Mouse (Mus musculus) intestine, postnatal 0 days (tissue): ENCODE measurements around the gene BC048562. TPM values are rescaled to one million over a fixed set of nuclear protein-coding genes. Genes with fewer than 3 reads are reported as not detected.

Source experiments
- ATAC-seq: fragments of 200-750 bp; cut with Nextera tagmentation; 2 replicates; pipeline ENCODE4 v1.8.0; 2017; ENCODE audit warnings: mild to moderate bottlenecking, moderate TSS enrichment, moderate library complexity
- H3K27ac ChIP-seq: fragments of 300-500 bp; sonication (generic); 2 replicates; pipeline ENCODE4 v1.5.1; 2014; ENCODE audit warnings: mild to moderate bottlenecking, low read depth, low read length, moderate library complexity
- H3K27me3 ChIP-seq: fragments of 300-500 bp; sonication (generic); replicated peaks from 2 replicates; pipeline ENCODE4 v1.6.1; 2014; ENCODE audit warnings: low read length, mixed read lengths; ENCODE audit not compliant: control insufficient read depth, insufficient read depth
- H3K36me3 ChIP-seq: fragments of 300-500 bp; sonication (generic); 2 replicates; pipeline ENCODE4 v1.6.1; 2014; ENCODE audit warnings: mild to moderate bottlenecking, moderate library complexity; ENCODE audit not compliant: control insufficient read depth, insufficient read depth
- H3K4me1 ChIP-seq: fragments of 300-500 bp; sonication (generic); replicated peaks from 2 replicates; pipeline ENCODE4 v1.6.1; 2014; ENCODE audit warnings: antibody characterized with exemption, low read length, mixed read lengths; ENCODE audit not compliant: control insufficient read depth, insufficient read depth
- H3K4me2 ChIP-seq: fragments of 300-500 bp; sonication (generic); replicated peaks from 2 replicates; pipeline ENCODE4 v1.6.1; 2014; ENCODE audit warnings: low read depth, mild to moderate bottlenecking, moderate library complexity
- H3K4me3 ChIP-seq: fragments of 300-500 bp; sonication (generic); 2 replicates; pipeline ENCODE4 v1.5.1; 2014; ENCODE audit warnings: low read depth, low read length
- H3K9ac ChIP-seq: fragments of 300-500 bp; sonication (generic); 2 replicates; pipeline ENCODE4 v1.6.1; 2014; ENCODE audit warnings: mild to moderate bottlenecking, low read depth, low read length
- H3K9me3 ChIP-seq: fragments of 300-500 bp; sonication (generic); 2 replicates; pipeline ENCODE4 v1.6.1; 2016; ENCODE audit warnings: mixed run types; ENCODE audit not compliant: control insufficient read depth
- CTCF ChIP-seq: sonication (generic); IDR thresholded peaks from 2 replicates; pipeline ENCODE4 v1.5.1; 2016; ENCODE audit warnings: low read depth, mild to moderate bottlenecking, control low read depth, antibody characterized with exemption, moderate library complexity
- WGBS: fragments of 180-500 bp; shearing (Covaris S2); extraction: QIAGEN DNeasy Blood & Tissue Kit; methylation state at CpG from one replicate; pipeline ENCODE4 v1.1.7; 2014; 5-methylcytosine and 5-hydroxymethylcytosine counted together
- polyA plus RNA-seq: library from polyadenylated mRNA; unstranded; fragments of >200 nt; fragmentation: Nextera tagmentation; extraction: Ambion mirVana; gene quantifications from 2 replicates; pipeline ENCODE4 v1.2.1, GENCODE M21; 2015

The BC048562 gene
- polyA plus RNA-seq, 1 experiment from 2014 or later: not detected

- Histone ChIP-seq H3K27me3 (no peaks in the 10 kb centered on the region), H3K4me2 (peak overlapping the region; percentile 92), H3K27ac (peak overlapping the region; percentile 60; the same call in 1 of the 2 replicates), H3K4me1 (peaks cover 16% of the 10 kb centered on the region; the same call in 1 of the 2 replicates), H3K9me3 (no peaks in the 10 kb centered on the region), H3K36me3 (no peaks in the 10 kb centered on the region; the same call in 1 of the 2 replicates), H3K4me3 (peak overlapping the region; percentile 58; the same call in 1 of the 2 replicates), H3K9ac (peak overlapping the region; percentile 51; the same call in 1 of the 2 replicates)
- ATAC-seq: no peak; the same call in 1 of the 2 replicates
- no peak for TF ChIP-seq CTCF
- WGBS: 40% methylated on average over 6 of the region's 6 CpGs
These were observed 16.6 kb downstream of the BC048562 start for GRCm38 (mm10) chr9:108452911-108453310.

GRCm38 (mm10) chr9:108453458-108453857 lies 17.2 kb downstream of the BC048562 start:
- H3K27ac ChIP-seq: 0 out of 2 replicates have a peak overlapping the region, but pooled peaks have one; percentile 2
- no peak for ATAC-seq
- peaks cover 16% of the 10 kb centered on the region; the same call in 1 of the 2 replicates for H3K4me1 ChIP-seq
- no peaks in the 10 kb centered on the region for H3K9me3 ChIP-seq
- H3K4me2 ChIP-seq: no peak overlapping the region
- 72% methylated on average over 4 of the region's 4 CpGs for WGBS
- no peak for TF ChIP-seq CTCF
- H3K27me3 ChIP-seq: no peaks in the 10 kb centered on the region
- no peak overlapping the region for H3K4me3 ChIP-seq
- no peaks in the 10 kb centered on the region for H3K36me3 ChIP-seq
- H3K9ac ChIP-seq: no peak overlapping the region

GRCm38 (mm10) chr9:108454429-108454828 lies 18.1 kb downstream of the BC048562 start:
- 89% methylated on average over 6 of the region's 6 CpGs for WGBS
- Histone ChIP-seq H3K27me3 (no peaks in the 10 kb centered on the region), H3K4me1 (peaks cover 16% of the 10 kb centered on the region; the same call in 1 of the 2 replicates), H3K9me3 (no peaks in the 10 kb centered on the region), H3K9ac (no peak overlapping the region), H3K27ac (no peak overlapping the region), H3K4me3 (no peak overlapping the region), H3K36me3 (no peaks in the 10 kb centered on the region), H3K4me2 (no peak overlapping the region)
- TF ChIP-seq CTCF: no peak
- no peak for ATAC-seq

GRCm38 (mm10) chr9:108455747-108456571 lies 19.7 kb downstream of the BC048562 start:
- no peak overlapping the region for H3K27ac ChIP-seq
- no peak overlapping the region for H3K4me3 ChIP-seq
- no peaks in the 10 kb centered on the region for H3K9me3 ChIP-seq
- no peak for TF ChIP-seq CTCF
- no peak for ATAC-seq
- H3K36me3 ChIP-seq: no peaks in the 10 kb centered on the region
- peaks cover 8% of the 10 kb centered on the region; the same call in 1 of the 2 replicates for H3K4me1 ChIP-seq
- no peak overlapping the region for H3K9ac ChIP-seq
- H3K27me3 ChIP-seq: no peaks in the 10 kb centered on the region
- no peak overlapping the region for H3K4me2 ChIP-seq
- WGBS: 73% methylated on average over 12 of the region's 12 CpGs

- WGBS: 89% methylated on average over 10 of the region's 10 CpGs
These were observed 20.7 kb downstream of the BC048562 start for GRCm38 (mm10) chr9:108456953-108457352.

GRCm38 (mm10) chr9:108459939-108460318 lies 23.6 kb downstream of the BC048562 start:
- H3K36me3 ChIP-seq: peaks cover 18% of the 10 kb centered on the region
- H3K9ac ChIP-seq: no peak overlapping the region
- WGBS: 81% methylated on average over 1 of the region's 1 CpGs
- H3K4me3 ChIP-seq: peak overlapping the region; percentile 90; the same call in 1 of the 2 replicates
- peaks cover 14% of the 10 kb centered on the region for H3K4me1 ChIP-seq
- H3K9me3 ChIP-seq: no peaks in the 10 kb centered on the region
- peak overlapping the region; percentile 95; the same call in 1 of the 2 replicates for H3K27ac ChIP-seq
- peak overlapping the region; percentile 73 for H3K4me2 ChIP-seq
- H3K27me3 ChIP-seq: no peaks in the 10 kb centered on the region
- no peak for ATAC-seq
- no peak for TF ChIP-seq CTCF

More at GRCm38 (mm10) chr9:108456953-108457352, 20.7 kb downstream of the BC048562 start:
- no peak overlapping the region for H3K4me2 ChIP-seq
- H3K36me3 ChIP-seq: no peaks in the 10 kb centered on the region
- H3K9ac ChIP-seq: no peak overlapping the region
- no peaks in the 10 kb centered on the region for H3K9me3 ChIP-seq
- no peak for ATAC-seq
- peaks cover 12% of the 10 kb centered on the region for H3K4me1 ChIP-seq
- no peaks in the 10 kb centered on the region for H3K27me3 ChIP-seq
- no peak overlapping the region for H3K27ac ChIP-seq
- H3K4me3 ChIP-seq: no peak overlapping the region
- TF ChIP-seq CTCF: no peak
